Mouse (Mus musculus) frontal cortex, postnatal 25 days (tissue): ENCODE results near the gene Npnt.

ENCODE experiments used
- DNase-seq, 2 experiments: peaks; one replicate each; pipeline ENCODE4 v3.0.0; 2022; ENCODE audit warnings: low spot score in 2 of 2

Gene Npnt

GRCm38 (mm10) chr3:132855458-132856212, 94.5 kb downstream of the Npnt start:
- DNase-seq: no peak

- DNase-seq: no peak
Measured at GRCm38 (mm10) chr3:132854271-132854670, 95.8 kb downstream of the Npnt start.

- no peak for DNase-seq
Measured at GRCm38 (mm10) chr3:132851841-132852728, 98.0 kb downstream of the Npnt start.

DNA sequence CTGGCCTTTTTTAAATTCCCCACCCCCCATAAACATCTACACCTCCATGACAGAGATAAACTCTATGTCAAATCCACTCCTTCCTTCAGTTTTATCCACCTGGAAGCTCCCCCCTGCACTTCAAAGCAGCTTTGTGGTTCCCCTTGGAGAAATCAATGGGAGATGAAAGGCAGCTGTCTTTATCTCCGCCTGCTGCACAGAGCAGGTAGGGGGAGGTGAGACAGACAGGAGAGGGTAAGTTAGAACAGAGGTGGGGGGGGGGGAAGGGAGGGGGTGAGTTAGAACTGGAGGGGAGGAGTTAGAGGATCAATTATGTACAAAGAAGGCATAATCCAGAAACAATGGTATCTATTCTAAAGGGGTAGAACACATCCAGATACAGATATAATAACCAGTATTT, 98.7 kb downstream of the Npnt start:
- no peak for DNase-seq

DNA sequence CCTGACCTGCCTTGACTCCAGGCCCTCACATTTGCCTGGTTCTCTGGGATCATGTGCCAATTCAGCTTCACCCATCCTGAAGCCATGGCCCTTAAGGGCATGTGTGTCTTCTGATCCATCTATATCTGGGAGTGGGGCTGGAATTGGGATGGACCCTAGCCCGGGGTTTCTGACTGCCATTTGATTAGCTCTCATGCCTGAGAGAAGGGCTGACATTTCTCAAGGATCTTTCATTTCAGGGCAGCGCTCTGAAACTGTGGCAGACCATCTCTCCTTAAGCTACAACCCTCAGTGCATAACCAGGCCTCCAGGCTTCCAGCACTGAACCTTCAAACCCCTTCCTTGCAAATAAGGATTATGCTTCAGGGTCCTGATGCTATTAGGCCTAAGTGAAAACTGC, 99.7 kb downstream of the Npnt start:
- DNase-seq: no peak

DNA sequence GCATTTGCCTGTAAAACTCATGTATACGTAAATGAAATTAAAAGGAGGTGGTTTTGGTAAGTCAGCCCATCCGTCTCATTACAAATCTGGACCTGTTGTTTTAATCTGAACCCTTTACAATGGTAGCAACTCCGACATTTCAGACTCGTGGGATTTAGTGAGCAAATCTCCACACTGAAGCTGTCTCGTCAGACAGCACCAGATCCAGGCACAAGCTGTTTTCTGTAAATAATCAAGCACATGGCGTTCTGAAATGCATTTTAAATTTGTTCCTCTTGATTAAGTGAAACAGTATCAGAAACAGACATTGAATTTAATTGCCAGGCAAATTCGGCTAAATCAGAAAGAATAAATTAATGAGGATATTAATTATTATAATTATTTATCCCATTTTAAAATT, 100.4 kb downstream of the Npnt start:
- DNase-seq: no peak

DNA sequence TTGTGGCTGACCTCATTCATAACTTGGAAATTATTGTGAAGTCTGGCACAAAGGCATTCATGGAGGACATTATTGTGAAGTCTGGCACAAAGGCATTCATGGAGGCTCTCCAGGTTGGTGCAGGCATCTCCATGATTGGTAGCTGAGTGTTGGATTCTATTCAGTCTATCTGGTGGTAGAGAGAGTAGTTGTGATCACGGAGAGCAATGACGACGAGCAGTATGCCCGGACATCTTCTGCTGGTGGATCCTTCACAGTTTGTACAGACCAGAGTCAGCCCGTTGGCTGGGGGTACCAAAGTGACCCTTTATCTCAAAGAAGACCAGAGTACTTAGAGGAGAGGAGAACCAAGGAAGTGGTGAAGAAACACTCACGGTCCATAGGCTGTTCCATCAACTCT, 107.4 kb downstream of the Npnt start:
- no peak for DNase-seq

DNA sequence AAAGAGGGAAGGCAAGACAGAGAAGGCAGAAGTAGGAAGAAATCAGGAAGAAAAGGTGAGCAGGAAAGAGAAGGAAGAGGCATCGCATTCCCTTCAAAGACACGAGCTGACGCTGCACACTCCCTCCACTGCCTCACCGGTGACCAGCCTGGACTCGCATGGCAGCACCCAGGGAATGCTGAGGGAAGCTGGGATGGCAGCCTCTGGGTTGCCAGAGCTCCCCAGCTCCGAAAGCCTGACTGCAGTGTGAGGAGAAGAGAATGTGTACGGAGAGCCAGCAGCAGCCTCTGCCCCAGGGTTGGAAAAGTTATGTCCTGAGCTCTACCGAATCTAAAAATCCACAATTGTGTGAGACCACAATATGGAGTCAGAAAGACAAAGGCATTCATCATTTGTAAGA, 110.6 kb downstream of the Npnt start:
- no peak for DNase-seq

DNA sequence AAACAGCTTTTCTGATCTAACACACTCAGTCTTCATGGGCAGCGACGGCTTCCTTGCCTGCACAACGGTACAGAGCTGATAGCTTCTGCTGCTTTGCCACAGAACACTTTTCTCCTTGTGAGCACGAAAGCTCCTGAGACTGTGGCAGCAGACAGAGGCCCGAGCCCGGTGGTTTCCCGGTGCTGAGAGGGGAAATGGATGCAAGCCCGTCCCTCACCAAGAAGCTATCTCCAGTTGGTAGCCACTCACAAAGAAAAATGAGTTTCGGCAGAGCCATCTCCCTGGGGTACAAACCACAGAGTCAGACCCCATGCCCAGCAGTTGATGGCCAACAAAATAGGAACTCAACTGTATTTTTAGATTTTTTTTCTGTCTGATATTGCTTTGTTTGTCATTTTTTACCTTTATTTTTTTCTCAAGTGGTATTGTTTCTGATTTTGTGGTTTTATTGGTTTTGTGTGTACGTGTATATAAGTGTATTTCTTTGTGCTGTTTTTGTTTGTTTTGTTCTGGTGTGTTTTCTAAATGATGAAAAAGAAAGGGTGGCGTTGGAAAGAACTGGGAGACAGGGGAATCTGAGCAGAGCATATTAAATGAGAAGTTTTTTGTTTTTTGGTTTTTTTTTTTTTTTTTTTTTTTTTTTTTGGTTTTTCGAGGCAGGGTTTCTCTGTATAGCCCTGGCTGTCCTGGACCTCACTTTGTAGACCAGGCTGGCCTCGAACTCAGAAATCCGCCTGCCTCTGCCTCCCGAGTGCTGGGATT, 111.3 kb downstream of the Npnt start:
- DNase-seq: no peak

- DNase-seq: no peak
Measured at GRCm38 (mm10) chr3:132837134-132837533, 113.0 kb downstream of the Npnt start.

DNA sequence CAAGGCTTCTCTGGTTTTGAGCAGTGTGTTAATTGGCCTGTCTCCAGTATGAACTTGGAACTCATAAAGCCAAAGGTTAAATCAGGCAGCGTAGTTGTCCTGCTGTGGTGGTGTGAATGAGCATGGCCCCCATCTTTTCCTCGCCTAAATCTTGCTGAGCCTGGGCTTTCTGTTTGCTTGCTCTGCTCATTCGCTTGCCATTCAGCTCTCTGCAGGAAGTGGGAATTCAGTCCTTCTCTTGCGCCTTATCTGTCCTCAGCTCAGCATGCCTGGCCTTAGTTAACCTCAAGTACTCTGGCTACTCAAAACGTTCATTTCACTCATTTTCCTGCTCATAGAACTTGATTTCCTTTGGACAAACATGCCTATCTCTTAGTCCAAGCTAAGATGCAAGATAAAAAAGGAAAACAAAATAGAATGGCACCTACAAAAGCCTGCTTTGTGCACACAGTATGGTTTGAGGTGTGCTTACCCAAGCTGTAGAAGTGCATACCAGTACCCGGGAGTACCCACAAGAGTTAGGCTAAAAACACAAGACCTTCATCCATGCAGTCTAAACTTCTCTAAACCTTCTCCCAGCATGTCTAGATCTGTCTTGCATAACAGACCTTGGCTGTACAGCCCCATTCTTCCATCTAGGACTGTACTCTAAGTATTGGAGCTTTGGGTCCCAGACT, 114.8 kb downstream of the Npnt start:
- no peak for DNase-seq
